Mouse (Mus musculus) Muller cell, postnatal 12 days (primary cell): Measurements from ENCODE around the gene Fh1.

ENCODE experiments used
- DNase-seq: peaks from one replicate; pipeline ENCODE4 v3.0.0-alpha.2; 2015; ENCODE audit errors: inconsistent ontology term

Gene Fh1

GRCm38 (mm10) chr1:175619814-175620431 is 5.5 kb downstream of the Fh1 start, which contains the start of gene Kmo:
Kmo (plus strand) TSS chr1:175620381.
- no peak for DNase-seq

- no peak for DNase-seq
Observed at GRCm38 (mm10) chr1:175614992-175615391, 10.4 kb downstream of the Fh1 start.

- no peak for DNase-seq
Observed at GRCm38 (mm10) chr1:175608708-175609107, 16.7 kb downstream of the Fh1 start.

- DNase-seq: no peak
Observed at GRCm38 (mm10) chr1:175607838-175608585, 17.4 kb downstream of the Fh1 start.

- no peak for DNase-seq
Observed at GRCm38 (mm10) chr1:175607308-175607707, 18.1 kb downstream of the Fh1 start.

- DNase-seq: peak; percentile 9
Observed at GRCm38 (mm10) chr1:175603390-175603789, 22.0 kb downstream of the Fh1 start.

- DNase-seq: no peak
Observed at GRCm38 (mm10) chr1:175602231-175602630, 23.2 kb downstream of the Fh1 start.

- no peak for DNase-seq
Observed at GRCm38 (mm10) chr1:175592832-175593231, 32.6 kb downstream of the Fh1 start.

GRCm38 (mm10) chr1:175586656-175587055 is 38.8 kb downstream of the Fh1 start:
- DNase-seq: no peak

GRCm38 (mm10) chr1:175585267-175585666 is 40.2 kb downstream of the Fh1 start:
- no peak for DNase-seq

GRCm38 (mm10) chr1:175582799-175583198 is 42.6 kb downstream of the Fh1 start:
- no peak for DNase-seq

- DNase-seq: no peak
Observed at GRCm38 (mm10) chr1:175580346-175580745, 45.1 kb downstream of the Fh1 start.

- peak; percentile 20 for DNase-seq
Observed at GRCm38 (mm10) chr1:175579598-175580235, 45.7 kb downstream of the Fh1 start.

GRCm38 (mm10) chr1:175578425-175579096 is 46.9 kb downstream of the Fh1 start:
- no peak for DNase-seq

GRCm38 (mm10) chr1:175574129-175574528 is 51.3 kb downstream of the Fh1 start:
- no peak for DNase-seq

GRCm38 (mm10) chr1:175565579-175566103 is 59.8 kb downstream of the Fh1 start:
- no peak for DNase-seq

- no peak for DNase-seq
Observed at GRCm38 (mm10) chr1:175564321-175564720, 61.1 kb downstream of the Fh1 start.

GRCm38 (mm10) chr1:175562379-175562778 is 63.1 kb downstream of the Fh1 start:
- no peak for DNase-seq

- DNase-seq: no peak
Observed at GRCm38 (mm10) chr1:175561806-175562205, 63.6 kb downstream of the Fh1 start.

GRCm38 (mm10) chr1:175554641-175555040 is 70.8 kb downstream of the Fh1 start:
- DNase-seq: no peak

- DNase-seq: no peak
Observed at GRCm38 (mm10) chr1:175552474-175552873, 73.0 kb downstream of the Fh1 start.

- no peak for DNase-seq
Observed at GRCm38 (mm10) chr1:175550586-175550985, 74.8 kb downstream of the Fh1 start.
